Mouse (Mus musculus) midbrain, postnatal 0 days (tissue): ENCODE data around the gene Prlhr. TPM values are rescaled to one million over a fixed set of nuclear protein-coding genes. Genes with fewer than 3 reads are reported as not detected.

Source experiments
- ATAC-seq: fragments of 200-750 bp; cut with Nextera tagmentation; 2 replicates; pipeline ENCODE4 v1.8.0; 2017; ENCODE audit warnings: moderate number of reproducible peaks, mild to moderate bottlenecking, moderate TSS enrichment, moderate library complexity; ENCODE audit not compliant: low FRiP score
- DNase-seq: peaks from one replicate; pipeline ENCODE4 v3.0.0-alpha.2; 2015; ENCODE audit warnings: low spot score
- H3K27ac ChIP-seq: fragments of 300-500 bp; sonication (generic); 2 replicates; pipeline ENCODE4 v1.5.1; 2014; ENCODE audit warnings: low read depth, mild to moderate bottlenecking, low read length, mixed read lengths
- H3K27me3 ChIP-seq: fragments of 300-500 bp; sonication (generic); 2 replicates; pipeline ENCODE4 v1.6.1; 2014; ENCODE audit warnings: low read length, control low read depth, mixed read lengths; ENCODE audit not compliant: insufficient read depth
- H3K36me3 ChIP-seq: fragments of 300-500 bp; sonication (generic); 2 replicates; pipeline ENCODE4 v1.6.1; 2014; ENCODE audit warnings: low read length, control low read depth, mixed read lengths; ENCODE audit not compliant: insufficient read depth
- H3K4me1 ChIP-seq: fragments of 300-500 bp; sonication (generic); 2 replicates; pipeline ENCODE4 v1.6.1; 2014; ENCODE audit warnings: mild to moderate bottlenecking, control low read depth, antibody characterized with exemption, low read length, mixed read lengths; ENCODE audit not compliant: insufficient read depth
- H3K4me2 ChIP-seq: fragments of 300-500 bp; sonication (generic); 2 replicates; pipeline ENCODE4 v1.6.1; 2014; ENCODE audit warnings: low read depth, mild to moderate bottlenecking, low read length, mixed read lengths; ENCODE audit not compliant: poor library complexity, severe bottlenecking
- H3K4me3 ChIP-seq: fragments of 300-500 bp; sonication (generic); 2 replicates; pipeline ENCODE4 v1.5.1; 2014; ENCODE audit warnings: low read depth, mild to moderate bottlenecking, low read length, moderate library complexity
- H3K9ac ChIP-seq: fragments of 300-500 bp; sonication (generic); replicated peaks from 2 replicates; pipeline ENCODE4 v1.6.1; 2014; ENCODE audit warnings: mild to moderate bottlenecking, low read length, moderate library complexity, mixed read lengths; ENCODE audit not compliant: poor library complexity, severe bottlenecking
- H3K9me3 ChIP-seq: fragments of 300-500 bp; sonication (generic); 2 replicates; pipeline ENCODE4 v1.6.1; 2016; ENCODE audit warnings: low read length, control low read depth
- CTCF ChIP-seq: IDR thresholded peaks from 2 replicates; pipeline ENCODE4 v1.5.1; 2016; ENCODE audit warnings: antibody characterized with exemption, mild to moderate bottlenecking
- WGBS: fragments of 180-500 bp; shearing (Covaris S2); extraction: QIAGEN DNeasy Blood & Tissue Kit; methylation state at CpG from one replicate; pipeline ENCODE4 v1.1.7; 2014; 5-methylcytosine and 5-hydroxymethylcytosine counted together
- polyA plus RNA-seq: library from polyadenylated mRNA; unstranded; fragments of >200 nt; fragmentation: Nextera tagmentation; extraction: Ambion mirVana; gene quantifications from 2 replicates; pipeline ENCODE4 v1.2.1, GENCODE M21; 2015
- total RNA-seq: library from RNA; depleted of rRNA; stranded (reverse); fragments of >200 nt; gene quantifications from 2 replicates; pipeline ENCODE4 v1.2.3, GENCODE M21; 2014; rRNA removed

Prlhr gene
- 6.7 and 9.7 TPM in 2 replicates for total RNA-seq
- 0.38 and 0.41 TPM in 2 replicates for polyA plus RNA-seq

- 4% methylated on average over 17 of the region's 17 CpGs for WGBS
- ATAC-seq (peak; percentile 41; the same call in 1 of the 2 replicates), DNase-seq (peak; percentile 45)
Measured at GRCm38 (mm10) chr19:60468254-60468762, at the start of gene Prlhr. Prlhr (minus strand) TSS chr19:60468304.

GRCm38 (mm10) chr19:60515064-60515463 is 47.0 kb upstream of the Prlhr start:
- no peaks in the 10 kb centered on the region for H3K36me3 ChIP-seq
- no peak for DNase-seq
- no peak overlapping the region for H3K4me3 ChIP-seq
- no peak overlapping the region for H3K27ac ChIP-seq
- 79% methylated on average over 2 of the region's 2 CpGs for WGBS
- TF ChIP-seq CTCF: no peak
- ATAC-seq: no peak
- H3K27me3 ChIP-seq: no peaks in the 10 kb centered on the region
- no peaks in the 10 kb centered on the region for H3K4me1 ChIP-seq
- H3K4me2 ChIP-seq: no peak overlapping the region
- no peak overlapping the region for H3K9ac ChIP-seq
- no peaks in the 10 kb centered on the region for H3K9me3 ChIP-seq

More at GRCm38 (mm10) chr19:60468254-60468762, at the start of gene Prlhr:
- Histone ChIP-seq H3K9ac (peak within 1 kb of the TSS; percentile 20), H3K4me3 (peak within 1 kb of the TSS; percentile 37), H3K27me3 (peaks cover 19% of the 10 kb centered on the region), H3K27ac (no peak within 1 kb of the TSS), H3K9me3 (no peaks in the 10 kb centered on the region), H3K4me1 (peaks cover 6% of the 10 kb centered on the region; the same call in 1 of the 2 replicates), H3K36me3 (no peaks in the 10 kb centered on the region), H3K4me2 (peak within 1 kb of the TSS; percentile 69)
- no peak for TF ChIP-seq CTCF

- H3K4me2 ChIP-seq: no peak overlapping the region
- H3K36me3 ChIP-seq: no peaks in the 10 kb centered on the region
- TF ChIP-seq CTCF: peak; percentile 53
- H3K27ac ChIP-seq: no peak overlapping the region
- H3K9ac ChIP-seq: no peak overlapping the region
- no peak overlapping the region for H3K4me3 ChIP-seq
- no peak for DNase-seq
- ATAC-seq: no peak
- H3K4me1 ChIP-seq: no peaks in the 10 kb centered on the region
- WGBS: 45% methylated on average over 3 of the region's 3 CpGs
- H3K9me3 ChIP-seq: no peaks in the 10 kb centered on the region
- no peaks in the 10 kb centered on the region for H3K27me3 ChIP-seq
Measured at GRCm38 (mm10) chr19:60513431-60513830, 45.3 kb upstream of the Prlhr start.

- Histone ChIP-seq H3K36me3 (no peaks in the 10 kb centered on the region), H3K4me1 (no peaks in the 10 kb centered on the region), H3K9ac (no peak overlapping the region), H3K4me2 (no peak overlapping the region), H3K27me3 (no peaks in the 10 kb centered on the region), H3K27ac (no peak overlapping the region), H3K9me3 (no peaks in the 10 kb centered on the region), H3K4me3 (no peak overlapping the region)
- no peak for ATAC-seq
- peak; percentile 8 for DNase-seq
- no peak for TF ChIP-seq CTCF
Measured at GRCm38 (mm10) chr19:60500209-60500608, 32.1 kb upstream of the Prlhr start.

GRCm38 (mm10) chr19:60497171-60497570 is 29.1 kb upstream of the Prlhr start:
- no peaks in the 10 kb centered on the region for H3K4me1 ChIP-seq
- H3K9ac ChIP-seq: no peak overlapping the region
- H3K27me3 ChIP-seq: no peaks in the 10 kb centered on the region
- DNase-seq (no peak), ATAC-seq (no peak)
- 57% methylated on average over 4 of the region's 4 CpGs for WGBS
- H3K27ac ChIP-seq: no peak overlapping the region
- no peak overlapping the region for H3K4me2 ChIP-seq
- no peak overlapping the region for H3K4me3 ChIP-seq
- no peak for TF ChIP-seq CTCF
- no peaks in the 10 kb centered on the region for H3K9me3 ChIP-seq
- no peaks in the 10 kb centered on the region for H3K36me3 ChIP-seq

- 58% methylated on average over 3 of the region's 3 CpGs for WGBS
- DNase-seq (no peak), ATAC-seq (no peak)
- Histone ChIP-seq H3K9me3 (no peaks in the 10 kb centered on the region), H3K27ac (no peak overlapping the region), H3K9ac (no peak overlapping the region), H3K4me3 (no peak overlapping the region), H3K36me3 (no peaks in the 10 kb centered on the region), H3K27me3 (no peaks in the 10 kb centered on the region), H3K4me1 (no peaks in the 10 kb centered on the region), H3K4me2 (no peak overlapping the region)
- TF ChIP-seq CTCF: no peak
Measured at GRCm38 (mm10) chr19:60495772-60496171, 27.7 kb upstream of the Prlhr start.
